Mouse (Mus musculus) erythroblast, embryonic 14.5 days (primary cell): ENCODE results near the gene Psma3.

Experiments used
- GATA1 ChIP-seq: IDR thresholded peaks from 2 replicates; pipeline ENCODE4 v1.6.1; 2012; ENCODE audit warnings: low read length, inconsistent platforms, mixed read lengths
- TAL1 ChIP-seq: IDR thresholded peaks from 3 replicates; pipeline ENCODE4 v1.6.1; 2012; ENCODE audit warnings: low read length, inconsistent platforms, mixed read lengths

DNA sequence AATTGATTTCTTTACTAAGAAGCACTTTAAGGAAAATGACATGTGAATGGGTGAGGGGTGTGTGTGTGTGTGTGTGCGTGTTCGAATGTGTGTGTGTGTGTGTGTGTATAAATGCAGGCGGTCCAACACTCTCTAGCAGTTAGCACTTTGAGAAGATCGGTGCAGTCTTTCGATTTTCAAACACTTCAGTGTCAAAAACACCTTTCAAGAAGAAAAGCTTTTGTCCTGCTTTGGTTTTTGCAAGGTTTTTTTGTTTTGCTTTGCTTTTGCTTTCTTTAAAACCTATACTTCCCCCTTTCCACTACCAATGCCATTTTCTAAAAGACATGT, 42.8 kb downstream of the Psma3 start:
- no peak for TF ChIP-seq GATA1
- no peak for TF ChIP-seq TAL1
